Mouse (Mus musculus): ENCODE data around the gene Ezh2.
"Not testable (repeated sequence)": the region's sequence is repeated elsewhere in the genome, so short reads cannot be mapped to it uniquely, and the experiment has no call there.

The Ezh2 gene

GRCm38 (mm10) chr6:47594926-47595623 is at the start of gene Ezh2:
Gene Ezh2 (minus strand): TSS chr6:47595341.
- peak; percentile 96 for DNase-seq (ENCODE audit: low spot score)

GRCm38 (mm10) chr6:47636527-47637076 is 41.5 kb upstream of the Ezh2 start:
- DNase-seq (ENCODE audit: low spot score), result no peak

- no peak for DNase-seq (ENCODE audit: low spot score)
Observed at GRCm38 (mm10) chr6:47635995-47636526, 40.9 kb upstream of the Ezh2 start.

GRCm38 (mm10) chr6:47635207-47635994 is 40.3 kb upstream of the Ezh2 start:
- DNase-seq (ENCODE audit: low spot score), result peak; percentile 7

- DNase-seq (ENCODE audit: low spot score), result peak; percentile 36
Observed at GRCm38 (mm10) chr6:47633467-47633866, 38.3 kb upstream of the Ezh2 start.

GRCm38 (mm10) chr6:47630061-47630460 is 34.9 kb upstream of the Ezh2 start:
- not testable (repeated sequence) for DNase-seq (ENCODE audit: low spot score)

GRCm38 (mm10) chr6:47627978-47628377 is 32.8 kb upstream of the Ezh2 start:
- no peak for DNase-seq (ENCODE audit: low spot score)

- not testable (repeated sequence) for DNase-seq (ENCODE audit: low spot score)
Observed at GRCm38 (mm10) chr6:47626976-47627375, 31.8 kb upstream of the Ezh2 start.

GRCm38 (mm10) chr6:47621039-47621438 is 25.9 kb upstream of the Ezh2 start:
- no peak for DNase-seq (ENCODE audit: low spot score)

- DNase-seq (ENCODE audit: low spot score), result not testable (repeated sequence)
Observed at GRCm38 (mm10) chr6:47608306-47608705, 13.2 kb upstream of the Ezh2 start.

GRCm38 (mm10) chr6:47601931-47602330 is 6.8 kb upstream of the Ezh2 start:
- DNase-seq (ENCODE audit: low spot score), result no peak

- DNase-seq (ENCODE audit: low spot score), result peak; percentile 68
Observed at GRCm38 (mm10) chr6:47595696-47596095, 555 bp upstream of the Ezh2 start.

- peak; percentile 50 for DNase-seq (ENCODE audit: low spot score)
Observed at GRCm38 (mm10) chr6:47594141-47594835, 853 bp downstream of the Ezh2 start.

- peak; percentile 19 for DNase-seq (ENCODE audit: low spot score)
Observed at GRCm38 (mm10) chr6:47593590-47593989, 1.6 kb downstream of the Ezh2 start.

- not testable (repeated sequence) for DNase-seq (ENCODE audit: low spot score)
Observed at GRCm38 (mm10) chr6:47587332-47587731, 7.8 kb downstream of the Ezh2 start.

- no peak for DNase-seq (ENCODE audit: low spot score)
Observed at GRCm38 (mm10) chr6:47572887-47573286, 22.3 kb downstream of the Ezh2 start.

GRCm38 (mm10) chr6:47565326-47566035 is 29.7 kb downstream of the Ezh2 start:
- DNase-seq (ENCODE audit: low spot score), result peak; percentile 50

GRCm38 (mm10) chr6:47561426-47561825 is 33.7 kb downstream of the Ezh2 start:
- DNase-seq (ENCODE audit: low spot score), result no peak

- no peak for DNase-seq (ENCODE audit: low spot score)
Observed at GRCm38 (mm10) chr6:47560846-47561245, 34.3 kb downstream of the Ezh2 start.

GRCm38 (mm10) chr6:47560407-47560806 is 34.7 kb downstream of the Ezh2 start:
- DNase-seq (ENCODE audit: low spot score), result no peak

GRCm38 (mm10) chr6:47559287-47559686 is 35.9 kb downstream of the Ezh2 start:
- no peak for DNase-seq (ENCODE audit: low spot score)
